Mouse (Mus musculus) neural tube, embryonic 10.5 days (tissue): ENCODE results near the gene Gls2.

Experiments used
- DNase-seq: peaks from one replicate; pipeline ENCODE4 v3.0.0-alpha.2; 2017; ENCODE audit warnings: low spot score; ENCODE audit errors: extremely low spot score

The Gls2 gene

GRCm38 (mm10) chr10:128231697-128232419 lies 37.6 kb downstream of the Gls2 start, which contains the start of gene Timeless:
Gene Timeless, plus strand, starts transcription at chr10:128232065.
- peak; percentile 94 for DNase-seq

DNA sequence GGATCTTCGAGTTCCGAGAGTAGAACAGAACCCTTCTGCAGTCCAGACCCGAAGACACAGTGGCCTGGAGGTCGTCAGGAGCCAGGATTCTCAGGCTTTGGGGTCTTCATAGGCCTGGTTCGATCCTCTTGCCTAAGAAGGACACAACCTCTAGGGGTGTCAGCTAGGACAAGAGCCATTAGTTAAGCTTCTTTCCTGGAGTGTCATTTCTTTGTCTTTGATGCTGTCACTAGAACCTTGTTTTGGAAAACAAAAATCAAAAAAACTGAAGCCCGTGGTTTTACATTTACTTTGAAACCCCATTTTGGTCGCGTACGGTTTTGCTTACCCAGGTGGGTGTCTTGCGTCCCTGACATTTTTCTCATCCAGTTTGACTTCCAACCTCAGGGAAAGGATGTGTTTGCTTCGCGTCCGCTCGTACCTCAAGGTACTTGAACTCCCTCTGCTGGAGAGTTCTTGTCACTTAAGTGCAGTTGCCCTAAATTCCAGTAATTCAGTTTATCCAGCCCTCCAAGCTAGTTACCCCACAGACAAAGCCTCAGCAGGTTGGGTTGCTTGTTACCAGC lies 38.2 kb downstream of the Gls2 start:
- DNase-seq, result peak; percentile 60

- DNase-seq, result no peak
Measured at GRCm38 (mm10) chr10:128236321-128236720, 42.1 kb downstream of the Gls2 start.

- no peak for DNase-seq
Measured at GRCm38 (mm10) chr10:128237807-128238480, 43.7 kb downstream of the Gls2 start.

- DNase-seq, result no peak
Measured at GRCm38 (mm10) chr10:128239140-128239539, 44.9 kb downstream of the Gls2 start.

GRCm38 (mm10) chr10:128240131-128240530 lies 45.9 kb downstream of the Gls2 start:
- DNase-seq, result no peak

DNA sequence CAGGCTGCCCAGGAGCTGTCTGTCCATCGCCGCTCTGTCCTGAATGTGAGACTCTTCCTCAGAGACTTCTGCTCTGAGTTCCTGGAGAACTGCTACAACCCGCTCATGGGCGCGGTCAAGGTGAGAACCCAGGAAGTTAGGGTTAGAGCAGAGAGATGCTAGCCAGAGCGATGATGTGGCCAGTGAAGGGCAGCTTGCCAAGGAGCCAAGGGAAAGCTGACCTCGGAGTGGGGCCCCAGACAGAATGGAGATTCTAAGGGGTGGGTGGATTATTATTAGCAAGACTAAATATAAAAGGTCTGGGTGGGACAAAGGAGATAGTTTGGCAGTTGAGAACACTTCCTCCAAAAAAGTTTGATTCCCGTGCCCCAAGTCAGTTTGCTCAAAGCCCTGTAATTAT lies 49.0 kb downstream of the Gls2 start:
- DNase-seq, result no peak

DNA sequence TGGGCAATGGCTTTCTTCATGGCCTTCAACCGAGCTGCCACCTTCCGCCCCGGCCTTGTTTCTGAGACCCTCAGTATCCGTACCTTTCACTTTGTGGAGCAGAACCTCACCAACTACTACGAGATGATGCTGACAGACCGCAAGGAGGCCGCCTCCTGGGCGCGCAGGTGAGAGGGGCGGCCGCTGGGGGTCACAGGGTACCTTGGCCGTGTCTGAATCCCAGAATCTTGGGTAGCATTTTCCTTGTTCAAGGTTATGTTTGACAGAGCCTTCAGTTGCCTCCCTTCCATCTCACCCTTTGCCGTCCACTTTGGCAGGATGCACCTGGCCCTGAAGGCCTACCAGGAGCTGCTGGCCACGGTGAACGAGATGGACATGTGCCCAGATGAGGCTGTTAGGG lies 49.9 kb downstream of the Gls2 start:
- DNase-seq, result no peak

GRCm38 (mm10) chr10:128247020-128247732 lies 52.9 kb downstream of the Gls2 start:
- DNase-seq, result no peak

DNA sequence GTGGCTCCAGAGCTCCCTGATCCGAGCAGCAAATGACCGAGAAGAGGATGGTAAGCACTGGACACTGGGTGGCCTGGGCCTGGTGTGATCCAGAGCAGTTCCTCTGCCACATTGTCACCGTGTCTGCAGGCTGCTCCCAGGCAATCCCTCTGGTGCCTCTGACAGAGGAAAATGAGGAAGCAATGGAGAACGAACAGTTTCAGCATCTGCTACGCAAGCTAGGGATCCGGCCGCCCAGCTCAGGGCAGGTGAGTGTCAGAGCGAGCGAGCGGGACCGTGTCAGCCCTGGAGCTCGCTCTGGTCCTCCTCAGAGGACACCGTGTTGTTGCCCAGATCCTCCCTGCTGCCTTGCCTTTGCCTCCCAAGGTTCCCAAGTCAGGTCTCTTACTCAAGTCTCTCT lies 56.3 kb downstream of the Gls2 start:
- DNase-seq, result no peak

GRCm38 (mm10) chr10:128253677-128254255 lies 59.5 kb downstream of the Gls2 start, which contains the start of gene Apon:
Gene Apon, plus strand, starts transcription at chr10:128254096.
- DNase-seq, result no peak

- DNase-seq, result no peak
Measured at GRCm38 (mm10) chr10:128255925-128256324, 61.7 kb downstream of the Gls2 start.

- DNase-seq, result no peak
Measured at GRCm38 (mm10) chr10:128256328-128256727, 62.1 kb downstream of the Gls2 start.

DNA sequence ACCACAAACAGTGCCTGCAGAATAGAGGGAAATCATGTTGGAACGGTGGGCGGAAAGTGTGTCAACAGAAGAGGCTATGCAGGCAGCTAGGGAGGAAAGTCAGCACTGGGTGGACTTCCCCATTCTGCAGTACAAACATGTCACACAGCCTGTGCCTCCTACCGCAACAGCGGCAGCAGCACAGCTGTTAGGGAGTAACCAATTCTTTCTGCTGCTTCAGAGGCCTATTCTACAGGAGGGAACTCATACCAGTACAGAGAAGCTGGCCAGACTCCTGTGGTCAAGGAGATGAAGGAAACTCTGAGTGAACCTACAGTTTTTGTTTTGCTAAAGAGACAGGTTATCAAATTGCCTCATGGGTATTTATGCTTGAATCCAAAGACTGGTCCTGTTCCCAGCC lies 64.7 kb downstream of the Gls2 start:
- no peak for DNase-seq
